Mouse (Mus musculus): ENCODE measurements around the gene Mageb1. TPM values are rescaled to one million over a fixed set of nuclear protein-coding genes. Genes with fewer than 3 reads are reported as not detected.

Gene Mageb1
- not detected for total RNA-seq (2023)

GRCm38 (mm10) chrX:92016233-92016632, at the start of gene Mageb1:
Mageb1 (minus strand) TSS chrX:92016333.

Other genes starting within 250 kb of the Mageb1 start
- gene Mageb5, start 233.3 kb downstream of the Mageb1 start, total RNA-seq (2023): not detected

All from neutrophil, adult 83 days (primary cell).